Mouse (Mus musculus): Measurements from ENCODE around the gene Scand1.

DNA sequence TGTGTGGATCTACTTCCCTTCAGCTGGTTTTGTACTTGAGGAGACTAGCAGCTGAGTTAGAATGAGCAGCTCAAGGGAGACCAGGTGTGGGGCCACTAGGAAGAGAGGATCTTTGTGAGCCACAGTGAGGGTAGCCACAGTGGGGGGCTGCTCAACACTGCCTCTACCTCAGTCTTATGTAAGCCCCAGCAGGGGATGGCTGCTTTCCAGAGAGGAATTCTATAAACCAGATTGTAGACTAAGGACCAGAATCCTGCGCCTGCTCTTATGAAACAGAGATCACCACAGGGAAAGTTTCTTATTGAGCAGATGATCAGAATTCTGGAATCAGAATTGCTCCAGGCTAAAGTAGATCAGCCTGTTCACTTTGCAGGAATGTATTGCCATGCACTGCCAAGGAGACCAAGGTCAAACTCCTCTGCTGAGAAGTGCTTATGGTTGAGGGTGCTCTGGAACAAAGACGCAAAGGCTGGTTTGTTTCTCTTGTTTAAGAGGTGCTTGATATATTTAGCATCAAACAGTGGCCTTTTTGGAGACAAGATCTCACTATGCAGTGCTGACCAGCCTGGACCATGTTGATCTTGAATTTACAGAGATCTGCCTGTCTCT lies 22.8 kb downstream of the Scand1 start:
- no peak for TF ChIP-seq POLR2A (IDR thresholded peaks at IDR 0.05; ENCODE audit: borderline replicate concordance, extremely low read depth, insufficient read depth, insufficient read length, poor library complexity, severe bottlenecking)
- TF ChIP-seq CTCF (IDR thresholded peaks at IDR 0.05; ENCODE audit: borderline replicate concordance, extremely low read depth, insufficient read depth, insufficient read length), result no peak
